Mouse (Mus musculus) megakaryocyte, embryonic 14.5 days (primary cell): ENCODE results near the gene Zbtb9.

Experiments used
- FLI1 ChIP-seq: IDR thresholded peaks from 2 replicates; pipeline ENCODE4 v1.6.1; 2012; ENCODE audit warnings: low read length, inconsistent platforms, mixed read lengths
- GATA1 ChIP-seq: IDR thresholded peaks from 3 replicates; pipeline ENCODE4 v1.6.1; 2012; ENCODE audit warnings: mixed read lengths, low read length, inconsistent platforms, borderline replicate concordance

- TF ChIP-seq GATA1, result no peak
- no peak for TF ChIP-seq FLI1
Measured at GRCm38 (mm10) chr17:26975415-26975814, 2.4 kb downstream of the Zbtb9 start.
